Comparison of ENCODE assay signal across 8 mouse cellular contexts in genomic region chr14:22905741-22906667, GRCm38 (mm10).
DNase-seq lines count a peak whose midpoint lies in the region; ATAC-seq and TF ChIP-seq lines count a peak whose summit lies in the region.

No protein-coding gene starts in this region.

- ATAC-seq in forebrain, postnatal 0 days: peak; percentile 58
- ATAC-seq in hindbrain, embryonic 12.5 days (ENCODE audit: low FRiP score): no peak
- ATAC-seq in intestine, embryonic 16.5 days: no peak
- ATAC-seq in frontal cortex, adult (ENCODE audit: low TSS enrichment): no peak; the same call in none of the 2 replicates

- no peak overlapping the region for H3K4me3 ChIP-seq in forebrain, postnatal 0 days (ENCODE audit: low read depth, low read length)
- H3K4me3 ChIP-seq in forebrain, embryonic 10.5 days: no peak overlapping the region
- no peak overlapping the region for H3K4me3 ChIP-seq in hindbrain, embryonic 12.5 days
- no peak overlapping the region for H3K4me3 ChIP-seq in intestine, embryonic 16.5 days (ENCODE audit: low read length)

- no peaks in the 10 kb centered on the region for H3K36me3 ChIP-seq in forebrain, postnatal 0 days (ENCODE audit: insufficient read depth)
- no peaks in the 10 kb centered on the region for H3K36me3 ChIP-seq in forebrain, embryonic 10.5 days (replicated peaks)
- H3K36me3 ChIP-seq in hindbrain, embryonic 12.5 days: no peaks in the 10 kb centered on the region
- H3K36me3 ChIP-seq in intestine, embryonic 16.5 days (ENCODE audit: control insufficient read depth, insufficient read depth, low read length): no peaks in the 10 kb centered on the region

- no peaks in the 10 kb centered on the region for H3K9me3 ChIP-seq in forebrain, postnatal 0 days (ENCODE audit: low read length)
- H3K9me3 ChIP-seq in forebrain, embryonic 10.5 days: no peaks in the 10 kb centered on the region
- H3K9me3 ChIP-seq in hindbrain, embryonic 12.5 days (replicated peaks): no peaks in the 10 kb centered on the region
- H3K9me3 ChIP-seq in intestine, embryonic 16.5 days (ENCODE audit: control insufficient read depth, low read length): no peaks in the 10 kb centered on the region

- peak overlapping the region; percentile 31; the same call in 1 of the 2 replicates for H3K27ac ChIP-seq in forebrain, postnatal 0 days (ENCODE audit: low read depth, low read length)
- H3K27ac ChIP-seq in forebrain, embryonic 10.5 days: no peak overlapping the region
- peak overlapping the region; percentile 9; the same call in 1 of the 2 replicates for H3K27ac ChIP-seq in hindbrain, embryonic 12.5 days
- H3K27ac ChIP-seq in intestine, embryonic 16.5 days (ENCODE audit: low read length): no peak overlapping the region

- no peak overlapping the region for H3K4me2 ChIP-seq in forebrain, postnatal 0 days (ENCODE audit: low read depth)
- H3K4me2 ChIP-seq in hindbrain, embryonic 12.5 days (replicated peaks): no peak overlapping the region
- H3K4me2 ChIP-seq in intestine, embryonic 16.5 days (ENCODE audit: low read depth, low read length): no peak overlapping the region

- H3K27me3 ChIP-seq in forebrain, postnatal 0 days (ENCODE audit: insufficient read depth, low read length): no peaks in the 10 kb centered on the region
- 0 out of 2 replicates have a peak, but pooled peaks cover 4% of the 10 kb centered on the region for H3K27me3 ChIP-seq in forebrain, embryonic 10.5 days (ENCODE audit: poor library complexity, severe bottlenecking)
- H3K27me3 ChIP-seq in hindbrain, embryonic 12.5 days: no peaks in the 10 kb centered on the region
- no peaks in the 10 kb centered on the region for H3K27me3 ChIP-seq in intestine, embryonic 16.5 days (replicated peaks; ENCODE audit: control insufficient read depth, insufficient read depth, low read length)

- H3K9ac ChIP-seq in forebrain, postnatal 0 days: no peak overlapping the region
- H3K9ac ChIP-seq in hindbrain, embryonic 12.5 days: no peak overlapping the region
- H3K9ac ChIP-seq in intestine, embryonic 16.5 days (ENCODE audit: low read depth, low read length): no peak overlapping the region

- no peak for TF ChIP-seq CTCF in forebrain, postnatal 0 days (IDR thresholded peaks at IDR 0.05; ENCODE audit: low read depth)
- TF ChIP-seq CTCF in brain, embryonic 14.5 days (IDR thresholded peaks at IDR 0.05; ENCODE audit: borderline replicate concordance, extremely low read depth, insufficient read depth, insufficient read length): no peak

- TF ChIP-seq POLR2A in brain, embryonic 14.5 days (IDR thresholded peaks at IDR 0.05; ENCODE audit: borderline replicate concordance, extremely low read depth, insufficient read depth, insufficient read length, poor library complexity, severe bottlenecking): no peak

- H3K4me1 ChIP-seq in forebrain, postnatal 0 days (ENCODE audit: insufficient read depth): no peaks in the 10 kb centered on the region
- peaks cover 20% of the 10 kb centered on the region for H3K4me1 ChIP-seq in forebrain, embryonic 10.5 days
- H3K4me1 ChIP-seq in hindbrain, embryonic 12.5 days: peaks cover 17% of the 10 kb centered on the region
- 0 out of 2 replicates have a peak, but pooled peaks cover 2% of the 10 kb centered on the region for H3K4me1 ChIP-seq in intestine, embryonic 16.5 days (ENCODE audit: control insufficient read depth, insufficient read depth, low read length)

- WGBS in forebrain, postnatal 0 days: 63% methylated on average over 7 of the region's 7 CpGs
- 88% methylated on average over 7 of the region's 7 CpGs for WGBS in forebrain, embryonic 10.5 days
- WGBS in hindbrain, embryonic 12.5 days: 69% methylated on average over 7 of the region's 7 CpGs
- 66% methylated on average over 7 of the region's 7 CpGs for WGBS in intestine, embryonic 16.5 days

- peak; percentile 34 for DNase-seq in forebrain, postnatal 0 days
- DNase-seq in forebrain, embryonic 10.5 days (ENCODE audit: extremely low spot score, low spot score): no peak
- peak; percentile 25 for DNase-seq in brain, embryonic 14.5 days (ENCODE audit: low read depth)
- DNase-seq in lung, postnatal 14 days: peak; percentile 18
- DNase-seq in urinary bladder, postnatal 36 days (ENCODE audit: low spot score in 2 of 2): no peak

Comparison
In these comparisons a context has a peak if more than half of its experiments do, and no peak if none do; other contexts are left out.
1. DNase-seq: peak in forebrain, postnatal 0 days (single experiment), brain, embryonic 14.5 days (single experiment) and lung, postnatal 14 days (single experiment); none in forebrain, embryonic 10.5 days (single experiment) and urinary bladder, postnatal 36 days (0 of 2).
2. H3K27ac ChIP-seq: peak in forebrain, postnatal 0 days (single experiment) and hindbrain, embryonic 12.5 days (single experiment); none in forebrain, embryonic 10.5 days (single experiment) and intestine, embryonic 16.5 days (single experiment).